Mouse (Mus musculus) ES-Bruce4 (cell line): ENCODE data around the gene Racgap1. TPM values are rescaled to one million over a fixed set of nuclear protein-coding genes. Genes with fewer than 3 reads are reported as not detected.

Experiments
- H3K27ac ChIP-seq: 2 replicates; pipeline ENCODE4 v1.5.1; 2012; ENCODE audit warnings: low read length, inconsistent platforms; ENCODE audit not compliant: insufficient read depth
- H3K27me3 ChIP-seq: 2 replicates; pipeline ENCODE4 v1.6.1; 2012; ENCODE audit warnings: mild to moderate bottlenecking, low read length, inconsistent platforms; ENCODE audit not compliant: control insufficient read depth, poor library complexity, insufficient read depth, severe bottlenecking
- H3K36me3 ChIP-seq: 2 replicates; pipeline ENCODE4 v1.6.1; 2012; ENCODE audit warnings: inconsistent platforms, mild to moderate bottlenecking, low read length, moderate library complexity; ENCODE audit not compliant: control insufficient read depth, poor library complexity, insufficient read depth, severe bottlenecking
- H3K4me1 ChIP-seq: one replicate; pipeline ENCODE4 v1.8.1; 2011; ENCODE audit warnings: low read length; ENCODE audit not compliant: control insufficient read depth, insufficient read depth
- H3K4me3 ChIP-seq: 2 replicates; pipeline ENCODE4 v1.5.1; 2011; ENCODE audit warnings: low read depth, mild to moderate bottlenecking, low read length
- H3K9ac ChIP-seq: 2 replicates; pipeline ENCODE4 v1.6.1; 2012; ENCODE audit warnings: low read depth, mild to moderate bottlenecking, inconsistent platforms; ENCODE audit not compliant: poor library complexity, severe bottlenecking
- H3K9me3 ChIP-seq: replicated peaks from 2 replicates; pipeline ENCODE4 v1.6.1; 2012; ENCODE audit warnings: mild to moderate bottlenecking, low read length, inconsistent platforms; ENCODE audit not compliant: control insufficient read depth, poor library complexity, insufficient read depth, severe bottlenecking
- CTCF ChIP-seq: IDR thresholded peaks from one replicate; pipeline ENCODE4 v1.8.1; 2011; ENCODE audit warnings: low read depth, low read length
- EP300 ChIP-seq: IDR thresholded peaks from 2 replicates; pipeline ENCODE4 v1.6.1; 2011; ENCODE audit warnings: low read depth, low read length; ENCODE audit not compliant: insufficient read depth
- POLR2A ChIP-seq: IDR thresholded peaks from one replicate; pipeline ENCODE4 v1.8.1; 2011; ENCODE audit warnings: low read length; ENCODE audit not compliant: insufficient read depth
- polyA plus RNA-seq: library from polyadenylated mRNA; stranded (reverse); fragments of >200 nt; gene quantifications from 2 replicates; pipeline ENCODE4 v1.2.4, GENCODE M21; 2011; ENCODE audit warnings: low read depth; ENCODE audit not compliant: missing spikeins, insufficient read depth, insufficient read length

The Racgap1 gene
- polyA plus RNA-seq, 1 experiment, result 122 TPM

DNA sequence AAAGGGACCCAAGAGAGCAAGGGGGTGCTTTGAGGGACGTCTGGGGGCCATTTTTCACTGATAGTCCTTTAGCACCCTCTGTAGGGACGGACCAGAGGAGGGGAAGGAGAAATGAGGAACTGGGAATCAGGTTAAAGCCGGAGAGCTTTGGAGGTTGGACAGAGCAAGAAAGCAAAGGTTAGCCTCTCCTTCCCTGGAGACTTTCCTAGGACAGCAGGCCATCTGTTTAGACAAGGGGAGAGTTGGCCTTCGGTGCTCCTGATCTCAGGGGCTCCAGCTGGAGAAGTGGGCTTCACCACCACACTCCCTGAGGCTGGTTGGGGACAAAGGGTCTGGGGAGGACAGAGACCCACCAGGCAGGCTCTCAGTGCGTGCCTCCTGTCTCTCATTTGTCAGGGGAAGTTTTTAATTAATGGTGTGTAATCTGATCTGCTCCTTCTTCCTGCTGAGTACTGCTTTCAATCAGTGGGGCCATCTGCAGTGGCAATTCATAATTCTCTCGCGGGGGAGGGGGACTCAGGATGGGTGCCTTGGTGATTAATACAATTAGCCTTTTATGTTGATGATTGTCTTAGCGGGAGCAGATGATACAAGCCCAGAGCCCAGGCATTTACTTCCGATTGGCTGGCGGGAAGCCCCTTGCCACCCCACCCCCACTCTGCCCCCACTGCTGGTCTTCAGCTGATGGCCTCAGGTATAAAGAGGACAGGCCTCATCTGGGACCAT lies 43.9 kb downstream of the Racgap1 start:
- Histone ChIP-seq H3K9ac (no peak overlapping the region), H3K4me3 (no peak overlapping the region), H3K36me3 (no peaks in the 10 kb centered on the region), H3K27ac (no peak overlapping the region), H3K4me1 (no peaks in the 10 kb centered on the region), H3K27me3 (no peaks in the 10 kb centered on the region), H3K9me3 (no peaks in the 10 kb centered on the region)
- TF ChIP-seq EP300, result no peak
- TF ChIP-seq POLR2A, result no peak
- no peak for TF ChIP-seq CTCF

- no peaks in the 10 kb centered on the region for H3K4me1 ChIP-seq
- H3K9ac ChIP-seq, result no peak overlapping the region
- H3K27ac ChIP-seq, result no peak overlapping the region
Measured at GRCm38 (mm10) chr15:99606515-99606914, 44.9 kb downstream of the Racgap1 start.

DNA sequence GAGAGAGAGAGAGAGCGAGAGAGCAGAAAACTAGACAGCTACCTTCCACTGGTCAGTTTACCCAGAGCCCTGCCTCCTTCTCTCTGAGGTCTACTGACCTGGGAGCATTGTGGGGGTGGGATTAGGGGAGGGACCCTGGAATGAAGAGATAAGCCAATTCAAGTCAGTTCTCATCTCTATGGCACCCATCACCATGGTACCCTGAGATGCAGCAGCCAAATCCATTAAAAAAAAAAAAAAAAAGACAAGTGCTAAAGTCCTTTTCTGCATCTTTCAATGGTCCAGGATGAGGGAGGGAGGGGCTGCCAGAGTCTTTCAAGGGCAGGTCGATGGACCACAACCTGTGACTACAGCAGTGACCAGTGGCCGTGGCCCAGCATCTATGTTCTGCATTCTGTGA lies 45.9 kb downstream of the Racgap1 start:
- Histone ChIP-seq H3K4me3 (no peak overlapping the region), H3K27me3 (no peaks in the 10 kb centered on the region), H3K4me1 (no peaks in the 10 kb centered on the region), H3K9ac (no peak overlapping the region), H3K36me3 (no peaks in the 10 kb centered on the region), H3K27ac (no peak overlapping the region), H3K9me3 (no peaks in the 10 kb centered on the region)
- no peak for TF ChIP-seq CTCF

More at GRCm38 (mm10) chr15:99606515-99606914, 44.9 kb downstream of the Racgap1 start:
- Histone ChIP-seq H3K4me3 (no peak overlapping the region), H3K36me3 (no peaks in the 10 kb centered on the region), H3K9me3 (no peaks in the 10 kb centered on the region), H3K27me3 (no peaks in the 10 kb centered on the region)
- TF ChIP-seq POLR2A, result no peak
- no peak for TF ChIP-seq CTCF
- no peak for TF ChIP-seq EP300

DNA sequence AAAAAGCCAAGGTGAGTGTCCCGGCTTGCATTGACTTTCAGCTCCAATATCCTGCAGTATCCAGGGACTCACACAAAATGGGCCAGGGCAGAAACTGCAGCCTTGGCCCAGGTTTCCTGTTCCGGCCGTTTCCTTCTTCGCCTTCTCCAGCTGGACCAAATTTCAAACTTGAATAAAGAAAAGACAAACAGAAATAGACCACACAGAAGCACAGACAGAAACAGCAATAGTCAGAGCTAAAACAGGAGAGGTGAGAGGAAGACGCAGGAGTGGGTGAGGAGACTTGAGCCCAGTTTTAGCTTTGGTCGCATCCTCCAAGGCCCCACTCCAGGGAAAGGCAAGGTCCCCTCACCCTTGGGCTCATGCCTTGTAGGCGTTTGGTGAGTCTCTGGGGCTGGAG lies 48.2 kb downstream of the Racgap1 start:
- TF ChIP-seq POLR2A, result no peak
- TF ChIP-seq CTCF, result no peak
- no peak for TF ChIP-seq EP300
- no peak overlapping the region for H3K4me3 ChIP-seq
- H3K9me3 ChIP-seq, result no peaks in the 10 kb centered on the region
- no peaks in the 10 kb centered on the region for H3K27me3 ChIP-seq
- no peak overlapping the region for H3K9ac ChIP-seq
- H3K36me3 ChIP-seq, result no peaks in the 10 kb centered on the region
- no peaks in the 10 kb centered on the region for H3K4me1 ChIP-seq
- no peak overlapping the region for H3K27ac ChIP-seq

DNA sequence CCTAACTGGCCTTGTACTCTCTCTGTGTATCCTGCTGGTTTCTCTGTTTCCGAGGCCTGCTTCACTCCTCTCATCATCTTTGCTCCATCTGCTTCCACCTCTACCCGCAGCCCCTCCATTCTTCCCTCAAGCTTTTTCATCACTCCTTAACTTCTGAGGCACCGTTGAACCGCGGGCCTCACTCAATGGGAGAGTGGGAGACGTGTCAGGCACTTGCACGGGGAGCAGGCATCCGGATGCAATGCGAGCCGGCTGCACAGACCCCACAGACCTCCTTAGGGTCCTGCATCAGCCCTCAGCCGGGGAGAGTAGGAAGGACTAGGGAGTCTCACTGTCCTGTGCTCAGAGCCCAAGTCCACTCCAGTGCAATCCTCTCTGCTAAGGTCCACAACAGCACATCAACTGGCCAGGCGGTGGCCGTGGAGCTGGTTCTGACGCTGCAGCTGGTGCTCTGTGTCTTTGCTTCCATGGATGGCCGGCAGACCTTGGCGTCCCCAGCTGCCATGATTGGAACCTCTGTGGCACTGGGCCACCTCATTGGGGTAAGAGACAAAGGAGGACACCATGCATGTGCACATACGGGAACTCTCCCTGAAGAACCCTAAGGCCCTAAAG lies 49.1 kb downstream of the Racgap1 start:
- H3K4me1 ChIP-seq, result peaks cover 3% of the 10 kb centered on the region
- H3K27me3 ChIP-seq, result no peaks in the 10 kb centered on the region
- H3K9ac ChIP-seq, result no peak overlapping the region
- TF ChIP-seq EP300, result no peak
- TF ChIP-seq CTCF, result no peak
- no peak for TF ChIP-seq POLR2A
- H3K9me3 ChIP-seq, result no peaks in the 10 kb centered on the region
- H3K27ac ChIP-seq, result no peak overlapping the region
- H3K36me3 ChIP-seq, result no peaks in the 10 kb centered on the region
- H3K4me3 ChIP-seq, result 0 out of 2 replicates have a peak overlapping the region, but pooled peaks have one; percentile 2

DNA sequence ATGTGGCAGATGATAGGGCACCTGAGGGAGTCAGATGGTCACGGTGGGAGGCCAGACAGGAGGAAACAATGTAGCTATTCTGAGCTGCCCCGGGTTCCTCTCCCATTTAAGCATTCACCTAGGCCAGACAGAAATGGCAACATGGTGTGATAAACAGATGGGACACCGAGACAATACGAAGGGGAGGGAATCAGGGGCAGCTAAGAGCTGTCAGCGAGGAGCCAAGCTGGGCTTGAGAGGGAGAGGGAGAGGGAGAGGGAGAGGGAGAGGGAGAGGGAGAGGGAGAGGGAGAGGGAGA lies 49.7 kb downstream of the Racgap1 start:
- Histone ChIP-seq H3K27ac (no peak overlapping the region), H3K9ac (peak overlapping the region; percentile 17; the same call in 1 of the 2 replicates), H3K27me3 (no peaks in the 10 kb centered on the region), H3K9me3 (no peaks in the 10 kb centered on the region), H3K4me3 (peak overlapping the region; percentile 17), H3K4me1 (peaks cover 4% of the 10 kb centered on the region), H3K36me3 (no peaks in the 10 kb centered on the region)
- TF ChIP-seq EP300 (no peak), CTCF (no peak), POLR2A (no peak)
